Mouse (Mus musculus) liver, postnatal 0 days (tissue): ENCODE measurements at regions not wholly inside any gene's neighbourhood (a gene's known extent, or its start where the extent isn't known, plus 50 kb on each side); places are given as distances from the start of the nearest gene placed in this dataset.

ENCODE experiments used
- ATAC-seq: fragments of 200-750 bp; cut with Nextera tagmentation; 2 replicates; pipeline ENCODE4 v1.8.0; 2017; ENCODE audit warnings: mild to moderate bottlenecking, moderate library complexity
- DNase-seq: peaks from one replicate; pipeline ENCODE4 v3.0.0-alpha.2; 2016
- H3K27ac ChIP-seq: fragments of 300-500 bp; sonication (generic); 2 replicates; pipeline ENCODE4 v1.5.1; 2014; ENCODE audit warnings: antibody characterized with exemption, moderate library complexity, mild to moderate bottlenecking, low read depth
- H3K27me3 ChIP-seq: fragments of 300-500 bp; sonication (generic); 2 replicates; pipeline ENCODE4 v1.6.1; 2014; ENCODE audit warnings: low read length, control low read depth, mixed read lengths; ENCODE audit not compliant: insufficient read depth
- H3K36me3 ChIP-seq: fragments of 300-500 bp; sonication (generic); replicated peaks from 2 replicates; pipeline ENCODE4 v1.6.1; 2014; ENCODE audit warnings: mild to moderate bottlenecking, control low read depth, low read length, moderate library complexity, mixed read lengths; ENCODE audit not compliant: insufficient read depth
- H3K4me1 ChIP-seq: fragments of 300-500 bp; sonication (generic); 2 replicates; pipeline ENCODE4 v1.6.1; 2014; ENCODE audit warnings: antibody characterized with exemption, mild to moderate bottlenecking, control low read depth; ENCODE audit not compliant: insufficient read depth
- H3K4me2 ChIP-seq: fragments of 300-500 bp; sonication (generic); 2 replicates; pipeline ENCODE4 v1.6.1; 2014; ENCODE audit warnings: low read depth, mild to moderate bottlenecking, low read length, moderate library complexity, mixed read lengths
- H3K4me3 ChIP-seq: fragments of 300-500 bp; sonication (generic); 2 replicates; pipeline ENCODE4 v1.5.1; 2014; ENCODE audit warnings: low read depth, low read length
- H3K9ac ChIP-seq: fragments of 300-500 bp; sonication (generic); replicated peaks from 2 replicates; pipeline ENCODE4 v1.6.1; 2014; ENCODE audit warnings: mild to moderate bottlenecking, moderate library complexity
- H3K9me3 ChIP-seq: fragments of 300-500 bp; sonication (generic); 2 replicates; pipeline ENCODE4 v1.6.1; 2016; ENCODE audit warnings: mild to moderate bottlenecking, control low read depth, low read length, mixed read lengths
- CTCF ChIP-seq: sonication (generic); IDR thresholded peaks from 2 replicates; pipeline ENCODE4 v1.5.1; 2016; ENCODE audit warnings: antibody characterized with exemption, low read depth
- EP300 ChIP-seq: IDR thresholded peaks from 2 replicates; pipeline ENCODE4 v1.6.1; 2016; ENCODE audit warnings: antibody characterized with exemption, low read depth, mild to moderate bottlenecking
- WGBS: fragments of 180-500 bp; shearing (Covaris S2); extraction: QIAGEN DNeasy Blood & Tissue Kit; methylation state at CpG from one replicate; pipeline ENCODE4 v1.1.7; 2014; ENCODE audit not compliant: insufficient replicate concordance; 5-methylcytosine and 5-hydroxymethylcytosine counted together

- no peak for TF ChIP-seq EP300
- no peak for TF ChIP-seq CTCF
- H3K36me3 ChIP-seq = no peaks in the 10 kb centered on the region
- no peak overlapping the region for H3K4me3 ChIP-seq
- ATAC-seq (no peak), DNase-seq (no peak)
- no peak overlapping the region for H3K9ac ChIP-seq
- H3K4me2 ChIP-seq = no peak overlapping the region
- H3K27ac ChIP-seq = no peak overlapping the region
- H3K27me3 ChIP-seq = no peaks in the 10 kb centered on the region
- peaks cover 6% of the 10 kb centered on the region for H3K4me1 ChIP-seq
- no peaks in the 10 kb centered on the region for H3K9me3 ChIP-seq
- 78% methylated on average over 6 of the region's 6 CpGs for WGBS
These were observed 88.3 kb upstream of the Irf2bp2 start for GRCm38 (mm10) chr8:126681948-126682651.

- Histone ChIP-seq H3K36me3 (no peaks in the 10 kb centered on the region), H3K4me1 (no peaks in the 10 kb centered on the region), H3K27ac (no peak overlapping the region), H3K9me3 (no peaks in the 10 kb centered on the region), H3K4me3 (no peak overlapping the region), H3K27me3 (no peaks in the 10 kb centered on the region), H3K4me2 (no peak overlapping the region), H3K9ac (no peak overlapping the region)
- TF ChIP-seq CTCF (no peak), EP300 (no peak)
- ATAC-seq (no peak), DNase-seq (no peak)
- 82% methylated on average over 13 of the region's 13 CpGs for WGBS
These were observed 84.4 kb upstream of the Irf2bp2 start for GRCm38 (mm10) chr8:126678004-126678751.

DNA sequence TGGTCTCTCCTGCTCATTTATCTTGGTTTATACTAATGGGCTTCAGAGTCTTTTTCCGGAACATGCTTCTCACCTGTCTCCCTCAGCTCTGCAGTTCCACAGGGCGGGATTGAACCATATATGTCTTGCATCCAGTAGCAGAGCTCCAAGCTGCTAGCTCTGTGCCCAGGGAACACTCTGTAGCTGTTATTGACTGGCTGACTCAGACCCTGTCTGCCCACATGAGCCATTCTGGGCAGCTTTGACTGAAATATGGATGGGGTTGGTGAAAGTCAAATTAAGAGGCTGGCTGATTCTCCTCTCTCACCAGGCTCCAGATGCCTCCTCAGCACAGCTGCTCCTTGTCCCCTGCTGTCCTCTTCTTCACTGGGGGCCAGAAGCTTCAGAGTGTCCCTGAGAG is 81.4 kb upstream of the Irf2bp2 start:
- DNase-seq = no peak
- Histone ChIP-seq H3K4me1 (no peaks in the 10 kb centered on the region), H3K4me2 (no peak overlapping the region), H3K4me3 (no peak overlapping the region), H3K36me3 (no peaks in the 10 kb centered on the region), H3K27ac (no peak overlapping the region), H3K9ac (no peak overlapping the region), H3K27me3 (no peaks in the 10 kb centered on the region), H3K9me3 (no peaks in the 10 kb centered on the region)
- no peak for ATAC-seq
- no peak for TF ChIP-seq CTCF
- TF ChIP-seq EP300 = no peak
- 76% methylated on average over 2 of the region's 2 CpGs for WGBS

GRCm38 (mm10) chr8:126673038-126673740 is 79.4 kb upstream of the Irf2bp2 start:
- 57% methylated on average over 9 of the region's 9 CpGs for WGBS
- Histone ChIP-seq H3K9ac (no peak overlapping the region), H3K36me3 (no peaks in the 10 kb centered on the region), H3K4me1 (peaks cover 2% of the 10 kb centered on the region; the same call in 1 of the 2 replicates), H3K4me3 (no peak overlapping the region), H3K9me3 (no peaks in the 10 kb centered on the region), H3K4me2 (no peak overlapping the region), H3K27ac (no peak overlapping the region), H3K27me3 (no peaks in the 10 kb centered on the region)
- DNase-seq = no peak
- TF ChIP-seq EP300 (no peak), CTCF (no peak)
- no peak for ATAC-seq

DNA sequence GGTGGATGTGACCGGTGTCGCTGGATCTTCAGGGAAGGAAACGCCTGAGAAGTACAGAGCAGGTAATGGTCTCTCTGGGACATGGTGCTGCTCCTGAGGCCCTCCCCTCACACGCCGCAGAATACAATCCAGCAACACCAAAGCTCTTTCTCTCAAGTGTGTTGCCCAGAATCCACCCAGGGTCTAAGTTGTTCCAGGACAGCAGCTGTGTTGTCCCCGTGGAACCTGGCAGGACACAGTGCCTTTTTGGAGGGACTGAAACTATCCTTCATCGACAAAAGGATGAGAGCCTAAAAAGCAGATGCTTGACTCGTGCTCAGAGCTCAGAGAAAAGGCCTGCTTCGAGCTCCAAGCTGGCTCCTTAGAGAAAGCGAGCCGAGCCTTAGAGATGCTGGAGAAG is 77.8 kb upstream of the Irf2bp2 start:
- Histone ChIP-seq H3K9me3 (no peaks in the 10 kb centered on the region), H3K9ac (no peak overlapping the region), H3K27me3 (no peaks in the 10 kb centered on the region), H3K4me3 (no peak overlapping the region), H3K4me1 (peaks cover 18% of the 10 kb centered on the region), H3K4me2 (no peak overlapping the region), H3K27ac (no peak overlapping the region), H3K36me3 (no peaks in the 10 kb centered on the region)
- DNase-seq (no peak), ATAC-seq (no peak)
- TF ChIP-seq EP300 (no peak), CTCF (no peak)
- 84% methylated on average over 11 of the region's 11 CpGs for WGBS

DNA sequence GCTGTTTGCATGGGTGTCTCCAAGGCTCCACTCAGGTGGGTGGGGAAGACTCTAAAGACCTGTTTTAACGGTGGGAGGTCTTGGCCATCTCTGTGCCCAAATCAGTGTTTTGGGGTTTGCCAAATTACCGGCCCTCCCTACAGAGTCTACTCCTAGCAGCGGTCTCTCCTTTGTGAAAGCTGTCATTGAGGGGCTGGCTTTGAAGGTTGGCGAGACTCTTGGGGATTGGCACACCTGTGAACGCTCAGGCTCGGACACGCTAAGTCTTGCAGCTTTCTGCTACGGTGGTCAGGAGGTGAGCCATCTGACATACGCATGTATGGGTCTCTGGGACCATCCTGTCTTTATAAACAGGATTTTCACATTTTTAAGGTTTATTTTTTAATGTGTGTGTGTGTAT is 76.1 kb upstream of the Irf2bp2 start:
- H3K9me3 ChIP-seq = no peaks in the 10 kb centered on the region
- H3K36me3 ChIP-seq = no peaks in the 10 kb centered on the region
- H3K4me3 ChIP-seq = no peak overlapping the region
- no peaks in the 10 kb centered on the region for H3K27me3 ChIP-seq
- ATAC-seq (no peak), DNase-seq (no peak)
- WGBS = 82% methylated on average over 9 of the region's 9 CpGs
- H3K9ac ChIP-seq = no peak overlapping the region
- TF ChIP-seq EP300 (no peak), CTCF (no peak)
- peaks cover 28% of the 10 kb centered on the region for H3K4me1 ChIP-seq
- H3K27ac ChIP-seq = no peak overlapping the region
- H3K4me2 ChIP-seq = no peak overlapping the region
